Mouse (Mus musculus): ENCODE measurements at regions not wholly inside any gene's neighbourhood (a gene's known extent, or its start where the extent isn't known, plus 50 kb on each side); places are given as distances from the start of the nearest gene placed in this dataset.
A peak's percentile ranks its signal among the peaks of the same experiment; 100 is the strongest.

- DNase-seq (ENCODE audit: low spot score in 2 of 2), result no peak
Observed at GRCm38 (mm10) chr11:44156490-44157345, 243.1 kb upstream of the Il12b start.

GRCm38 (mm10) chr11:44158236-44158635 is 241.6 kb upstream of the Il12b start:
- no peak for DNase-seq (ENCODE audit: low spot score in 2 of 2)

GRCm38 (mm10) chr11:44161734-44162418 is 238.0 kb upstream of the Il12b start:
- DNase-seq (ENCODE audit: low spot score in 2 of 2), result no peak

- DNase-seq (ENCODE audit: low spot score in 2 of 2), result no peak
Observed at GRCm38 (mm10) chr11:44163049-44163448, 236.8 kb upstream of the Il12b start.

GRCm38 (mm10) chr11:44163748-44164147 is 236.1 kb upstream of the Il12b start:
- no peak for DNase-seq (ENCODE audit: low spot score in 2 of 2)

GRCm38 (mm10) chr11:44164186-44164585 is 235.7 kb upstream of the Il12b start:
- no peak for DNase-seq (ENCODE audit: low spot score in 2 of 2)

GRCm38 (mm10) chr11:44167724-44168500 is 232.0 kb upstream of the Il12b start:
- DNase-seq (ENCODE audit: low spot score in 2 of 2), result no peak

- no peak for DNase-seq (ENCODE audit: low spot score in 2 of 2)
Observed at GRCm38 (mm10) chr11:44172478-44172877, 227.4 kb upstream of the Il12b start.

- DNase-seq (ENCODE audit: low spot score in 2 of 2), result no peak
Observed at GRCm38 (mm10) chr11:44173196-44173595, 226.7 kb upstream of the Il12b start.

GRCm38 (mm10) chr11:44174548-44174947 is 225.3 kb upstream of the Il12b start:
- no peak for DNase-seq (ENCODE audit: low spot score in 2 of 2)

- DNase-seq (ENCODE audit: low spot score in 2 of 2), result no peak
Observed at GRCm38 (mm10) chr11:44179711-44180110, 220.2 kb upstream of the Il12b start.

GRCm38 (mm10) chr11:44183823-44184222 is 216.0 kb upstream of the Il12b start:
- DNase-seq (ENCODE audit: low spot score in 2 of 2), result no peak

GRCm38 (mm10) chr11:44185218-44185890 is 214.5 kb upstream of the Il12b start:
- peak; percentile 24 to 31 for DNase-seq (ENCODE audit: low spot score in 2 of 2)

GRCm38 (mm10) chr11:44188202-44188601 is 211.7 kb upstream of the Il12b start:
- DNase-seq (ENCODE audit: low spot score in 2 of 2), result no peak

GRCm38 (mm10) chr11:44193806-44194205 is 206.1 kb upstream of the Il12b start:
- no peak for DNase-seq (ENCODE audit: low spot score in 2 of 2)

GRCm38 (mm10) chr11:44202716-44203115 is 197.1 kb upstream of the Il12b start:
- no peak for DNase-seq (ENCODE audit: low spot score in 2 of 2)

GRCm38 (mm10) chr11:44204384-44204783 is 195.5 kb upstream of the Il12b start:
- DNase-seq (ENCODE audit: low spot score in 2 of 2), result no peak

- DNase-seq (ENCODE audit: low spot score in 2 of 2), result no peak
Observed at GRCm38 (mm10) chr11:44206866-44207265, 193.0 kb upstream of the Il12b start.

GRCm38 (mm10) chr11:44211871-44212441 is 187.9 kb upstream of the Il12b start:
- peak; percentile 5 to 20 for DNase-seq (ENCODE audit: low spot score in 2 of 2)

GRCm38 (mm10) chr11:44214095-44214494 is 185.8 kb upstream of the Il12b start:
- DNase-seq (ENCODE audit: low spot score in 2 of 2), result no peak

- DNase-seq (ENCODE audit: low spot score in 2 of 2), result no peak
Observed at GRCm38 (mm10) chr11:44216346-44216745, 183.5 kb upstream of the Il12b start.

Measured in frontal cortex, postnatal 14 days (tissue).